Mouse (Mus musculus): ENCODE measurements around the gene Psg22. TPM values are rescaled to one million over a fixed set of nuclear protein-coding genes. Genes with fewer than 3 reads are reported as not detected.
"Not testable (repeated sequence)": the region's sequence is repeated elsewhere in the genome, so short reads cannot be mapped to it uniquely, and the experiment has no call there.

Gene Psg22
- polyA plus RNA-seq (2014; fragmentation: Nextera tagmentation; extraction: Ambion mirVana), result not detected in 2 replicates

GRCm38 (mm10) chr7:18717790-18718189, at the start of gene Psg22:
Gene Psg22 (plus strand): TSS chr7:18718090.
- Histone ChIP-seq H3K9ac (replicated peaks; ENCODE audit: low read depth, low read length) (no peak within 1 kb of the TSS), H3K36me3 (ENCODE audit: control insufficient read depth, insufficient read depth, low read length) (no peaks in the 10 kb centered on the region), H3K4me1 (ENCODE audit: control insufficient read depth, insufficient read depth, low read length) (no peaks in the 10 kb centered on the region), H3K27ac (ENCODE audit: low read length) (no peak within 1 kb of the TSS), H3K4me2 (replicated peaks; ENCODE audit: low read depth, low read length) (no peak within 1 kb of the TSS), H3K27me3 (ENCODE audit: control insufficient read depth, insufficient read depth, low read length) (no peaks in the 10 kb centered on the region), H3K9me3 (ENCODE audit: control insufficient read depth, low read depth, low read length) (no peaks in the 10 kb centered on the region), H3K4me3 (ENCODE audit: low read depth, low read length) (no peak within 1 kb of the TSS)
- 47% methylated on average over 2 of the region's 2 CpGs for WGBS
- ATAC-seq (ENCODE audit: insufficient number of reproducible peaks, insufficient read depth, low FRiP score, low read depth), result no peak

- H3K36me3 ChIP-seq (ENCODE audit: control insufficient read depth, insufficient read depth, low read length), result no peaks in the 10 kb centered on the region
- no peaks in the 10 kb centered on the region for H3K9me3 ChIP-seq (ENCODE audit: control insufficient read depth, low read depth, low read length)
- WGBS, result 46% methylated on average over 2 of the region's 2 CpGs
- no peaks in the 10 kb centered on the region for H3K27me3 ChIP-seq (ENCODE audit: control insufficient read depth, insufficient read depth, low read length)
- no peak overlapping the region for H3K4me2 ChIP-seq (replicated peaks; ENCODE audit: low read depth, low read length)
- H3K27ac ChIP-seq (ENCODE audit: low read length), result no peak overlapping the region
- no peak; the same call in 1 of the 2 replicates for ATAC-seq (ENCODE audit: insufficient number of reproducible peaks, insufficient read depth, low FRiP score, low read depth)
- no peaks in the 10 kb centered on the region for H3K4me1 ChIP-seq (ENCODE audit: control insufficient read depth, insufficient read depth, low read length)
- H3K4me3 ChIP-seq (ENCODE audit: low read depth, low read length), result no peak overlapping the region
- H3K9ac ChIP-seq (replicated peaks; ENCODE audit: low read depth, low read length), result no peak overlapping the region
These were observed 38.1 kb upstream of the Psg22 start for GRCm38 (mm10) chr7:18679772-18680171.

- Histone ChIP-seq H3K4me3 (ENCODE audit: low read depth, low read length) (no peak overlapping the region), H3K4me2 (replicated peaks; ENCODE audit: low read depth, low read length) (no peak overlapping the region), H3K36me3 (ENCODE audit: control insufficient read depth, insufficient read depth, low read length) (no peaks in the 10 kb centered on the region), H3K27ac (ENCODE audit: low read length) (no peak overlapping the region), H3K4me1 (ENCODE audit: control insufficient read depth, insufficient read depth, low read length) (no peaks in the 10 kb centered on the region), H3K9me3 (ENCODE audit: control insufficient read depth, low read depth, low read length) (no peaks in the 10 kb centered on the region), H3K9ac (replicated peaks; ENCODE audit: low read depth, low read length) (no peak overlapping the region), H3K27me3 (ENCODE audit: control insufficient read depth, insufficient read depth, low read length) (no peaks in the 10 kb centered on the region)
- no peak for ATAC-seq (ENCODE audit: insufficient number of reproducible peaks, insufficient read depth, low FRiP score, low read depth)
These were observed 32.3 kb upstream of the Psg22 start for GRCm38 (mm10) chr7:18685586-18685985.

- ATAC-seq (ENCODE audit: insufficient number of reproducible peaks, insufficient read depth, low FRiP score, low read depth), result no peak
- H3K4me2 ChIP-seq (replicated peaks; ENCODE audit: low read depth, low read length), result no peak within 1 kb of the TSS
- 67% methylated on average over 2 of the region's 2 CpGs for WGBS
These were observed 31.8 kb upstream of the Psg22 start, which contains the start of gene Psg20 for GRCm38 (mm10) chr7:18686085-18686484. Gene Psg20 (minus strand): TSS chr7:18686185.

GRCm38 (mm10) chr7:18710331-18710730, 7.6 kb upstream of the Psg22 start:
- not testable (repeated sequence) for H3K27me3 ChIP-seq (ENCODE audit: control insufficient read depth, insufficient read depth, low read length); H3K9ac ChIP-seq (replicated peaks; ENCODE audit: low read depth, low read length); H3K9me3 ChIP-seq (ENCODE audit: control insufficient read depth, low read depth, low read length); H3K27ac ChIP-seq (ENCODE audit: low read length); H3K36me3 ChIP-seq (ENCODE audit: control insufficient read depth, insufficient read depth, low read length); H3K4me3 ChIP-seq (ENCODE audit: low read depth, low read length); H3K4me2 ChIP-seq (replicated peaks; ENCODE audit: low read depth, low read length); H3K4me1 ChIP-seq (ENCODE audit: control insufficient read depth, insufficient read depth, low read length)
- WGBS, result 60% methylated on average over 4 of the region's 4 CpGs
- ATAC-seq (ENCODE audit: insufficient number of reproducible peaks, insufficient read depth, low FRiP score, low read depth), result 0 out of 2 replicates have a peak, but pooled peaks have one; percentile 37

More at GRCm38 (mm10) chr7:18686085-18686484, 31.8 kb upstream of the Psg22 start, which contains the start of gene Psg20:
- H3K4me3 ChIP-seq (ENCODE audit: low read depth, low read length), result no peak within 1 kb of the TSS
- no peaks in the 10 kb centered on the region for H3K9me3 ChIP-seq (ENCODE audit: control insufficient read depth, low read depth, low read length)
- no peaks in the 10 kb centered on the region for H3K27me3 ChIP-seq (ENCODE audit: control insufficient read depth, insufficient read depth, low read length)
- no peak within 1 kb of the TSS for H3K9ac ChIP-seq (replicated peaks; ENCODE audit: low read depth, low read length)
- H3K4me1 ChIP-seq (ENCODE audit: control insufficient read depth, insufficient read depth, low read length), result no peaks in the 10 kb centered on the region
- no peak within 1 kb of the TSS for H3K27ac ChIP-seq (ENCODE audit: low read length)
- no peaks in the 10 kb centered on the region for H3K36me3 ChIP-seq (ENCODE audit: control insufficient read depth, insufficient read depth, low read length)

- no peak overlapping the region for H3K9ac ChIP-seq (replicated peaks; ENCODE audit: low read depth, low read length)
- 61% methylated on average over 1 of the region's 1 CpGs for WGBS
- no peak overlapping the region for H3K4me3 ChIP-seq (ENCODE audit: low read depth, low read length)
- H3K27me3 ChIP-seq (ENCODE audit: control insufficient read depth, insufficient read depth, low read length), result no peaks in the 10 kb centered on the region
- no peaks in the 10 kb centered on the region for H3K36me3 ChIP-seq (ENCODE audit: control insufficient read depth, insufficient read depth, low read length)
- ATAC-seq (ENCODE audit: insufficient number of reproducible peaks, insufficient read depth, low FRiP score, low read depth), result no peak
- H3K9me3 ChIP-seq (ENCODE audit: control insufficient read depth, low read depth, low read length), result no peaks in the 10 kb centered on the region
- no peaks in the 10 kb centered on the region for H3K4me1 ChIP-seq (ENCODE audit: control insufficient read depth, insufficient read depth, low read length)
- no peak overlapping the region for H3K4me2 ChIP-seq (replicated peaks; ENCODE audit: low read depth, low read length)
- H3K27ac ChIP-seq (ENCODE audit: low read length), result no peak overlapping the region
These were observed 7.0 kb upstream of the Psg22 start for GRCm38 (mm10) chr7:18710846-18711245.

- H3K4me1 ChIP-seq (ENCODE audit: control insufficient read depth, insufficient read depth, low read length), result no peaks in the 10 kb centered on the region
- no peaks in the 10 kb centered on the region for H3K36me3 ChIP-seq (ENCODE audit: control insufficient read depth, insufficient read depth, low read length)
These were observed 2.3 kb upstream of the Psg22 start for GRCm38 (mm10) chr7:18715546-18715945.

GRCm38 (mm10) chr7:18724001-18724400, 6.1 kb downstream of the Psg22 start:
- no peaks in the 10 kb centered on the region for H3K4me1 ChIP-seq (ENCODE audit: control insufficient read depth, insufficient read depth, low read length)

More at GRCm38 (mm10) chr7:18715546-18715945, 2.3 kb upstream of the Psg22 start:
- H3K27ac ChIP-seq (ENCODE audit: low read length), result no peak overlapping the region
- no peaks in the 10 kb centered on the region for H3K9me3 ChIP-seq (ENCODE audit: control insufficient read depth, low read depth, low read length)
- no peak overlapping the region for H3K4me2 ChIP-seq (replicated peaks; ENCODE audit: low read depth, low read length)
- no peak overlapping the region for H3K4me3 ChIP-seq (ENCODE audit: low read depth, low read length)
- WGBS, result 51% methylated on average over 4 of the region's 4 CpGs
- H3K9ac ChIP-seq (replicated peaks; ENCODE audit: low read depth, low read length), result no peak overlapping the region
- no peaks in the 10 kb centered on the region for H3K27me3 ChIP-seq (ENCODE audit: control insufficient read depth, insufficient read depth, low read length)
- no peak for ATAC-seq (ENCODE audit: insufficient number of reproducible peaks, insufficient read depth, low FRiP score, low read depth)

GRCm38 (mm10) chr7:18725931-18726330, 8.0 kb downstream of the Psg22 start:
- not testable (repeated sequence) for H3K27ac ChIP-seq (ENCODE audit: low read length); ATAC-seq (ENCODE audit: insufficient number of reproducible peaks, insufficient read depth, low FRiP score, low read depth); H3K4me3 ChIP-seq (ENCODE audit: low read depth, low read length); H3K27me3 ChIP-seq (ENCODE audit: control insufficient read depth, insufficient read depth, low read length); H3K9ac ChIP-seq (replicated peaks; ENCODE audit: low read depth, low read length); H3K36me3 ChIP-seq (ENCODE audit: control insufficient read depth, insufficient read depth, low read length); H3K4me1 ChIP-seq (ENCODE audit: control insufficient read depth, insufficient read depth, low read length); H3K9me3 ChIP-seq (ENCODE audit: control insufficient read depth, low read depth, low read length); H3K4me2 ChIP-seq (replicated peaks; ENCODE audit: low read depth, low read length)

More at GRCm38 (mm10) chr7:18724001-18724400, 6.1 kb downstream of the Psg22 start:
- no peak overlapping the region for H3K27ac ChIP-seq (ENCODE audit: low read length)
- no peaks in the 10 kb centered on the region for H3K27me3 ChIP-seq (ENCODE audit: control insufficient read depth, insufficient read depth, low read length)
- H3K4me2 ChIP-seq (replicated peaks; ENCODE audit: low read depth, low read length), result no peak overlapping the region
- 83% methylated on average over 6 of the region's 6 CpGs for WGBS
- no peak overlapping the region for H3K9ac ChIP-seq (replicated peaks; ENCODE audit: low read depth, low read length)
- no peaks in the 10 kb centered on the region for H3K9me3 ChIP-seq (ENCODE audit: control insufficient read depth, low read depth, low read length)
- no peaks in the 10 kb centered on the region for H3K36me3 ChIP-seq (ENCODE audit: control insufficient read depth, insufficient read depth, low read length)
- H3K4me3 ChIP-seq (ENCODE audit: low read depth, low read length), result no peak overlapping the region
- ATAC-seq (ENCODE audit: insufficient number of reproducible peaks, insufficient read depth, low FRiP score, low read depth), result no peak

Measured in stomach, embryonic 14.5 days (tissue).